Mouse (Mus musculus) left cerebral cortex, postnatal 10 days (tissue): Measurements from ENCODE around the gene Sipa1. TPM values are rescaled to one million over a fixed set of nuclear protein-coding genes. Genes with fewer than 3 reads are reported as not detected.

ENCODE experiments used
- DNase-seq, 2 experiments: peaks; one replicate each; pipeline ENCODE4 v3.0.0; 2021 to 2022; ENCODE audit warnings: low spot score in 2 of 2, mixed read lengths in 1 of 2; ENCODE audit errors: extremely low spot score in 1 of 2
- intact Hi-C: fragments of 180-260 bp; cut with DNase I; formaldehyde crosslinking; loops from one replicate; pipeline ENCODE4 v1.15.1; 2025
- total RNA-seq, 2 experiments: library from RNA; stranded (reverse); gene quantifications; 2 replicates each; pipeline ENCODE4 v1.2.3; 2021

Sipa1 gene
- total RNA-seq, 2 experiments from 2014 or later: 24.6 to 26.5 TPM

GRCm38 (mm10) chr19:5651502-5652274 lies 11.8 kb downstream of the Sipa1 start:
- no peak for DNase-seq
- intact Hi-C loops: no loop called here

- DNase-seq: no peak
- intact Hi-C loops: no loop called here
These were observed 14.2 kb downstream of the Sipa1 start for GRCm38 (mm10) chr19:5649298-5649741.

GRCm38 (mm10) chr19:5648401-5649297 lies 14.9 kb downstream of the Sipa1 start:
- intact Hi-C loops: no loop called here
- peak; percentile 69 to 90 for DNase-seq

- intact Hi-C loops: no loop called here
- no peak for DNase-seq
These were observed 15.7 kb downstream of the Sipa1 start for GRCm38 (mm10) chr19:5647791-5648190.

- intact Hi-C loops: no loop called here
- no peak for DNase-seq
These were observed 16.7 kb downstream of the Sipa1 start for GRCm38 (mm10) chr19:5646731-5647330.

GRCm38 (mm10) chr19:5645280-5645679 lies 18.2 kb downstream of the Sipa1 start:
- intact Hi-C loops: no loop called here
- no peak for DNase-seq

- no peak for DNase-seq
- intact Hi-C loops: no loop called here
These were observed 21.9 kb downstream of the Sipa1 start for GRCm38 (mm10) chr19:5641641-5642040.

GRCm38 (mm10) chr19:5641021-5641420 lies 22.5 kb downstream of the Sipa1 start:
- intact Hi-C loops: no loop called here
- DNase-seq: no peak

- intact Hi-C loops: no loop called here
- DNase-seq: no peak
These were observed 23.2 kb downstream of the Sipa1 start for GRCm38 (mm10) chr19:5640339-5640738.

- no peak for DNase-seq
- intact Hi-C loops: loop anchor here (5.0 kb wide), 1 partner anchor 36 kb away; the partner anchor contains the start of gene Rnaseh2c
These were observed 25.0 kb downstream of the Sipa1 start for GRCm38 (mm10) chr19:5638416-5639005.

- intact Hi-C loops: loop anchor here (5.0 kb wide), 1 partner anchor 35 kb away; the partner anchor contains the start of gene Rnaseh2c
- DNase-seq: peak; percentile 78 to 94
These were observed 26.1 kb downstream of the Sipa1 start, which contains the start of gene Rela for GRCm38 (mm10) chr19:5637069-5638047. TSS of gene Rela (plus strand) at chr19:5637483.

GRCm38 (mm10) chr19:5636571-5637041 lies 26.9 kb downstream of the Sipa1 start:
- DNase-seq: no peak
- intact Hi-C loops: loop anchor here (5.0 kb wide), 1 partner anchor 34 kb away; the partner anchor contains the start of gene Rnaseh2c

GRCm38 (mm10) chr19:5636036-5636570 lies 27.4 kb downstream of the Sipa1 start:
- intact Hi-C loops: loop anchor here (5.0 kb wide), 1 partner anchor 34 kb away; the partner anchor contains the start of gene Rnaseh2c
- no peak for DNase-seq

GRCm38 (mm10) chr19:5632120-5632519 lies 31.4 kb downstream of the Sipa1 start:
- intact Hi-C loops: no loop called here

GRCm38 (mm10) chr19:5629907-5630306 lies 33.6 kb downstream of the Sipa1 start:
- DNase-seq: no peak
- intact Hi-C loops: no loop called here

More at GRCm38 (mm10) chr19:5632120-5632519, 31.4 kb downstream of the Sipa1 start:
- no peak for DNase-seq

GRCm38 (mm10) chr19:5625311-5625710 lies 38.2 kb downstream of the Sipa1 start:
- intact Hi-C loops: no loop called here
- no peak for DNase-seq

- intact Hi-C loops: no loop called here
- no peak for DNase-seq
These were observed 41.6 kb downstream of the Sipa1 start for GRCm38 (mm10) chr19:5621884-5622283.
